Mouse (Mus musculus): ENCODE results near the gene Iqgap1. TPM values are rescaled to one million over a fixed set of nuclear protein-coding genes. Genes with fewer than 3 reads are reported as not detected.

The Iqgap1 gene
- polyA plus RNA-seq, 1 experiment from 2014 or later = 95.3 TPM

DNA sequence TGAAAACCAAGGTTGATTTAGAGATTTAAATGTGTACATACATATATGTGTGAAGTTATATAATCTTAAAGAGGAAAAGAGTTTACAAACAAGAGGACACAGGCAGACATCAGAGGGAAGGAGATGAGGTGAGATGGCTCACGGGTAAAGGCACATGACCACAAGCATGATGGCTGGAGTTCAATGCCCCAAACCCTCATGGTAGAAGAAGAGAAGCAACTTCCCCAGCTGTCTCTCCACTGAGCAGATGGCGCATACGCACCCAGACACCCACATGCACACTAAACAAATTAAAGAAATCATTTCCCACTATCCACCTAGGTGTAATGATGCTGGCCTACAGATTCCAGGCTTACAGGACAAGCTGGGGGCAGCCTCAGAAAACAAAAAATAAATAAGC lies 49.7 kb downstream of the Iqgap1 start:
- 93% methylated on average over 3 of the region's 3 CpGs for WGBS
- H3K4me1 ChIP-seq = peaks cover 35% of the 10 kb centered on the region
- ATAC-seq (replicated peaks; ENCODE audit: low FRiP score) = no peak

DNA sequence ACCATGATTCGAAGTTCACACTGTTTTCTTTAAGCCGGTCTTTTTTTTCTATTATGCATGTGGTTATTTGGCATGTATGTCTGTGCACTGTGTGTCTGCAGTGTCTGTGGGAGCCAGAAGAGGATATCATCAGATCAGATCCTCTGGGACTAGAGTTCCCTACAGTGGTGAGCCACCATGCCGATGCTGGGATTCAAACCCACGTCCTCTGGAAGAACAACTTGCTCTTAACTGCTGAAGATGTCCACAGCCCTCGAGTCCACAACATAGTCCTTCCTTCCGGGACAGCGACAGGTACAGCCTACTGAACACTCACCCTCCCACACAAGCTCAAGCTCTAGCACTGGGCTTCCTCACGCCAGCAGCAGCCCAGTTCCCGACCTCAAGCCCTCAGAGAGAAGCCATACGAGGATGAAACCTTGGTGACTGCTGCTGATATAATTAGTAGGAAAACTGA lies 50.3 kb downstream of the Iqgap1 start:
- 74% methylated on average over 10 of the region's 10 CpGs for WGBS
- H3K9me3 ChIP-seq (replicated peaks) = no peaks in the 10 kb centered on the region

More for the DNA sequence above, 49.7 kb downstream of the Iqgap1 start:
- Histone ChIP-seq H3K9ac (no peak overlapping the region), H3K4me2 (no peak overlapping the region), H3K27ac (no peak overlapping the region), H3K4me3 (replicated peaks) (no peak overlapping the region), H3K27me3 (no peaks in the 10 kb centered on the region), H3K9me3 (replicated peaks) (no peaks in the 10 kb centered on the region), H3K36me3 (no peaks in the 10 kb centered on the region)

DNA sequence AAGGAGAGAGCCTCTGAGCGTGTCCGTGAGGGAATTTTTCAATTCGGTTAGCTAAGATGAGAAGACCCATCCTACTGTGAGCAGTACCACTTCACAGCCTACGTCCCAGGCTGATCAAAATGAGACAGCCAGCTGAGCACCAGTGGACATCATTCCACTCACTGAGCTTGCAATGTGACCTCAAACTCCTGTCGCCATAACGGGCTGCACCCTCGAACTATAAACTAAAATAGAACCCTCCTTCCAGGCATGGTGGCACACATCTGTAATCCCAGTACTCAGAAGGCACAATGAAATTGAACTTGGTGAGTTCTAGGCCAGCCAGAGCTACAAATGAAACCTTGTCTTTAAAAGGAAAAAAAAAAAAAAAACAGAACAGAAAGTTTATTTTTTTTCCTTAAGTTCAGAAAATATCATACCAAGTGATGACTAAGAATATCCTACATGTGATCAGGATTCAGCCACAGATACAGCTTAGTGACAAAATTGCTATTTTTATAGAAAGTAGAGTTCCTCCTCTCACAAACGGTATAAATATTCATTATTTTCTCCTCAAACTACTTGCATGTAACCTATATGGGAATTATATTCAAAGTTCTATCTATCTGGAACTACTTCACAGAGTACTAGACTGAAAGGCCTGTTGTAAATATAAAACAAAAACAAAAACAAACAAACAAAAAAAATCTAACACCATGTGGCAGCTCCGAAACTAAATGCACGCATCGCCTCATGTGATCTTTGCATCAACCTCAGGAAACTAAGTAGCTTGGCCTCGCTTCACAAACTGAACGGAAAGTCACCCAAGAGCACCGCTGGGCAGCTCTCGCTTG lies 50.9 kb downstream of the Iqgap1 start:
- no peaks in the 10 kb centered on the region for H3K27me3 ChIP-seq
- no peaks in the 10 kb centered on the region for H3K9me3 ChIP-seq (replicated peaks)
- H3K9ac ChIP-seq = no peak overlapping the region
- no peak overlapping the region for H3K4me3 ChIP-seq (replicated peaks)
- peak overlapping the region; percentile 67 for H3K27ac ChIP-seq
- H3K36me3 ChIP-seq = no peaks in the 10 kb centered on the region
- ATAC-seq (replicated peaks; ENCODE audit: low FRiP score) = no peak
- WGBS = 89% methylated on average over 15 of the region's 15 CpGs
- H3K4me1 ChIP-seq = peaks cover 33% of the 10 kb centered on the region
- no peak overlapping the region for H3K4me2 ChIP-seq

More for the DNA sequence above, 50.3 kb downstream of the Iqgap1 start:
- Histone ChIP-seq H3K36me3 (no peaks in the 10 kb centered on the region), H3K4me3 (replicated peaks) (no peak overlapping the region), H3K27me3 (no peaks in the 10 kb centered on the region), H3K9ac (no peak overlapping the region), H3K4me2 (no peak overlapping the region), H3K4me1 (peaks cover 33% of the 10 kb centered on the region), H3K27ac (0 out of 2 replicates have a peak overlapping the region, but pooled peaks have one; percentile 18)
- ATAC-seq (replicated peaks; ENCODE audit: low FRiP score) = no peak

DNA sequence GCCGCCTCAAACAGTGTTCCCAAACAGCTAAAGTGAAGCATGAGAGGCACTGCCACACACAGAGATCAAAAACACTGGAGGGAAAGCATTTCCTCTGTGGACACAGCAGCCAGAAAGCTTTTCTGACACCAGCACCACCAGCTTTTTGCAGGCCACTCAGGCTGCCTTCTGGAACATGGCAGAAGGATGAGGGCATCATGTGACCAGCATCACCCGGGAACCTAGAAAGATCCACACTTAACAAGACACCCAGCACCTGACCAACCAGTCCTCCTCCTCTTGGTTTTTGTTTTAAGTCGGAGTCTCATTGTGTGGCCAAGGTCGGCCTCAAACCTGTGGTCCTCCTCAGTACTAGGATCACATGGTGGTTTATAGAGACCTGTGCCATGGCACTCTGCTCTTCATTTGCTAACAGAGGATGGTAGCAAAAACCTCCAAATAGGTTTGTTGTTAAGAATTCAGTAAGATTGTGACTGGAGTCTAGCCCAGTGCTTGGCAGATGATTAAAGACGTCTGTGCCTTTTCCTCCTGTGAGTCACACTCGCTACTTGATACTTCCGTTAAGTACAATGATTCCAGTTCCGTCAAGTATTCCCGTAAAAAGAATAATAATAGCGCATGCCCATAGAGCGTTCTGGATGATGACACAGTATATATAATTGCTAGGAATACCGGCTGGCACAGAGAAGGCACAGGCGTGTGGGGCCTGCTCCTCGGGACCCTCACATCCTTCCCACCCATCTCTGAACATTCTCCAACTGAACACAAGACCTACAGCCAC lies 51.8 kb downstream of the Iqgap1 start:
- Histone ChIP-seq H3K27ac (peak overlapping the region; percentile 67), H3K9ac (no peak overlapping the region), H3K4me2 (0 out of 2 replicates have a peak overlapping the region, but pooled peaks have one; percentile 1), H3K4me3 (replicated peaks) (no peak overlapping the region), H3K27me3 (no peaks in the 10 kb centered on the region), H3K9me3 (replicated peaks) (no peaks in the 10 kb centered on the region), H3K4me1 (peaks cover 30% of the 10 kb centered on the region), H3K36me3 (no peaks in the 10 kb centered on the region)
- peak; percentile 20; the same call in 1 of the 2 replicates for ATAC-seq (replicated peaks; ENCODE audit: low FRiP score)
- 61% methylated on average over 14 of the region's 14 CpGs for WGBS

DNA sequence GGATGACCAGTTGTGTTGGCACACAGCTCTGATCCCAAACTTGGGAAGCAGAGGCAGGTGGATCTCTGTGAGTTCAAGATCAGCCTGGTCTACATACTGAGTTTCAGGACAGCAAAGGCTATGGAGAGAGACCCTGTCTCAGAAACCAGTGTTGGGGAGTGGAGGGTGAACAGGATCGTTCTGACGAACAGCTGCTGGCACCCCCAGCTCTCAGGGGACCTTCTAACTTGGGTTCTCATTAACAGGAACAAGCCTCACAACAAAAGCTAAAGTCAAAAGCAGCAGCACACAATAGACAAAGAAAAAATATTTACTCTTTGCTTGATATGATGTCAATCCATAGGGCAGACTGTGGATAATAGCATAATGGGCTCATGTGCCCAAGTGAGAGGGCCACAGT lies 55.3 kb downstream of the Iqgap1 start:
- 91% methylated on average over 2 of the region's 2 CpGs for WGBS
- H3K4me3 ChIP-seq (replicated peaks) = no peak overlapping the region
- H3K36me3 ChIP-seq = peaks cover 18% of the 10 kb centered on the region
- H3K9ac ChIP-seq = no peak overlapping the region
- ATAC-seq (replicated peaks; ENCODE audit: low FRiP score) = no peak
- H3K4me1 ChIP-seq = peaks cover 41% of the 10 kb centered on the region
- H3K9me3 ChIP-seq (replicated peaks) = no peaks in the 10 kb centered on the region
- no peaks in the 10 kb centered on the region for H3K27me3 ChIP-seq
- no peak overlapping the region for H3K4me2 ChIP-seq
- H3K27ac ChIP-seq = no peak overlapping the region

DNA sequence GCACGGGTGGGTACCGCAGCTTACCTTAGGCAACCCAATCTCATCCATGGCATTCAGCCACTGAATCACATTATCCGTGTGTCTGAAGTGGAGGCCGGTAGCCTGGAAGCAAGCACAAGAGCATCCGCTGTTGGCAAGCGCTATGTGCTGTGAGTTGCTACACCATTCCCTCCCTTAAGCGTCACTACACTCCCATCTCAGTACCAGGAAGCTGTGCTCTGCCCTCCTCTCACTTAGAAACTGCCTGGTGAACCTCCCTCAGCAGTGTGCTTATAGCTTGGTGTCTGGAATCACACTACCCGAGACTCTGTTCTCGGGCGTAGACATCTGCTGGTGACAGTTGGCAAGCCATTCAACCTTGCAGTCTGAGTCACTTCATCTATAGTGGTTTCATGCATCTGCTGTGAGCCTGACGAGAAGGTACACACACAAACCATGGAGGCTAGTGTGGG lies 58.9 kb downstream of the Iqgap1 start:
- ATAC-seq (replicated peaks; ENCODE audit: low FRiP score) = no peak
- Histone ChIP-seq H3K36me3 (peaks cover 39% of the 10 kb centered on the region), H3K27me3 (no peaks in the 10 kb centered on the region), H3K4me3 (replicated peaks) (no peak overlapping the region), H3K4me2 (no peak overlapping the region), H3K9me3 (replicated peaks) (no peaks in the 10 kb centered on the region), H3K27ac (no peak overlapping the region), H3K4me1 (peaks cover 38% of the 10 kb centered on the region), H3K9ac (no peak overlapping the region)
- WGBS = 89% methylated on average over 11 of the region's 11 CpGs

DNA sequence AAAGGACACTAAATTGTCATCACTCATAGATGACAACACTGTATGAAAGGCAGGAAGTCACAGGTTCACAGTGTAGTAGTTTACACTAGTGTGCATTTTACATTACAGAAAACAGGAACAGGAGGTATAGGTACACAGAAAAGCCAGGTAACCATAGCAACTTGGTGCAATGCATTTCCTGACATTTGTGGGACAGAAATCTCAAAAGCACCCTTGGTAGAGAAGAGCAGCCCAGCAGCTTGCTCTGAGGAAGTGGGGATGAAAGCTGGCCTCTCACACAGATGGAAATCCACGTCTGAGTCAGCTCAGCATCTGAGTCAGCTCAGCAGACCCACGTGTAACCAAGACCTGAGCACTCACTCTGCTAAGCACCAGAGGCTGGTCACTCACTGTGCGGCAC lies 59.7 kb downstream of the Iqgap1 start:
- Histone ChIP-seq H3K27ac (0 out of 2 replicates have a peak overlapping the region, but pooled peaks have one; percentile 18), H3K9me3 (replicated peaks) (no peaks in the 10 kb centered on the region), H3K4me2 (no peak overlapping the region), H3K27me3 (no peaks in the 10 kb centered on the region), H3K36me3 (peaks cover 44% of the 10 kb centered on the region), H3K4me1 (peaks cover 41% of the 10 kb centered on the region), H3K9ac (no peak overlapping the region), H3K4me3 (replicated peaks) (no peak overlapping the region)
- ATAC-seq (replicated peaks; ENCODE audit: low FRiP score) = no peak
- 80% methylated on average over 3 of the region's 3 CpGs for WGBS

DNA sequence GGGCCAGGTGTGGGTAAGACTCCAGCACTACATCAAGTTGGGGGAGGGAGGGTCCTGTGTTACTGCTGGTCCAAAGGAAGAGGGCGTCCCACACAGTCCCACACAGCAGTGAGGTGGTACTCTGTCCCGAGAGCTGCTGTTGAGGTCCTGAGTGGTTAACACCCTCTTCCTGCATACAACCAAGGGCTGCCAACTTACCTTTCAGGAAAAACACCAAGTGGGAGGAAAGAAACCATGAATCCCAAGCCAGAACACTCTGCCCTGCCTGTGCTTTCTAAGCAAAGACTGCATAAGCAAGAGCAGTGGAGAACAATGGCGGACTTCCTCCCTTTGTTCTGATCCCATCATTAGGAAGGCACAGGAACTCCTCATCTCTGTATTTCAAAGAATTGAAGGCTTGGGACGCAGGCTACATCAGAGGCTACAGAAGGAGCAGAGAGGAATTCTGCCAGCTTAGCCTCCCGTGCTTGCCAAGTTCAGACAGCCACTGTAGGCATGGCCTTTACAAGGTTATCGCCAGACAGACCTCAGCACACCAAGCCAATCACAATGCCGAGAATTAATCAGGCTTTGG lies 61.8 kb downstream of the Iqgap1 start:
- WGBS = 64% methylated on average over 7 of the region's 7 CpGs
- no peak overlapping the region for H3K9ac ChIP-seq
- H3K9me3 ChIP-seq (replicated peaks) = no peaks in the 10 kb centered on the region
- peaks cover 38% of the 10 kb centered on the region for H3K4me1 ChIP-seq
- ATAC-seq (replicated peaks; ENCODE audit: low FRiP score) = no peak
- no peak overlapping the region for H3K4me2 ChIP-seq
- peaks cover 57% of the 10 kb centered on the region for H3K36me3 ChIP-seq
- H3K27ac ChIP-seq = peak overlapping the region; percentile 78
- H3K4me3 ChIP-seq (replicated peaks) = no peak overlapping the region
- H3K27me3 ChIP-seq = no peaks in the 10 kb centered on the region

DNA sequence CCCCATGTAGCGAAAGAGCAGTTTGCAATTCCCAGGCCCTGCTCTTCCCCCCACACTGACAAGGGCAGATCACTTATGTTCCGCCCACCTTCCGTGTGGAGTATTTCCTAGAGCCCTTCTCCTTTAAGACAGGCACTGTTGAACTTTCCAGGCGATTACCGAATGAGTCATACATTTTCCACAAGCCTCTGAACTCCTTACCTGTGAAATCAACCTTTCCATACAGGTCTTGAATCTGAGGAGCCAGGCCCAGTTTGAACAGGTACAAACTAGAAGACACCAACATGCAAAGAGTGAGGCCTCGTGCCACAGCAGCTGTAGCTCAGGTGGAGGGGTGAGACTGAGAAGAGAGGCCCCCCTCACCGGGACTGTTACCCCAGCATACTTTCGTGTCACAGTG lies 63.5 kb downstream of the Iqgap1 start:
- Histone ChIP-seq H3K9me3 (replicated peaks) (no peaks in the 10 kb centered on the region), H3K4me1 (peaks cover 25% of the 10 kb centered on the region), H3K9ac (no peak overlapping the region), H3K36me3 (peaks cover 74% of the 10 kb centered on the region), H3K4me2 (no peak overlapping the region), H3K27me3 (no peaks in the 10 kb centered on the region), H3K27ac (peak overlapping the region; percentile 69), H3K4me3 (replicated peaks) (no peak overlapping the region)
- 76% methylated on average over 8 of the region's 8 CpGs for WGBS
- ATAC-seq (replicated peaks; ENCODE audit: low FRiP score) = 0 out of 2 replicates have a peak, but pooled peaks have one; percentile 50

DNA sequence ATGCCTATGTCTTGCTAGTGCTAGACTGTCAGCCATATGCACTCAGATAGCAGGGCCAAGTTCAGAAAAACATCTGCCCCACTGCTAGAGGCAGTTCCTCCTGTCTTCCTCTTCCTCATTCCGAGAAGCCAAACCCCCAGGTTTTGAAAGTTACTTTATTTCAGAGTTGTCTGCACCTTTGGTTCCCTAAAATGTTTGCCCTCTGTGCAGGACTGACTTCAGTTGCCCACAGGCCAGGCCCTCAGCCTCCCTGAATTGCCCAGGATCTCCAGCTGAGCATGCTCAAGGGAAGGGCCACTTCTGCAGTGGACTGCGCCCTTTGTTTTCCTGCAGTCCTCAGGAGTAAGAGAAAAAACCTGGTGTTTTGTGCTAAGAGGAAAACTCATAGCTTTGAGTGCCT lies 71.7 kb downstream of the Iqgap1 start:
- Histone ChIP-seq H3K4me1 (peaks cover 2% of the 10 kb centered on the region; the same call in 1 of the 2 replicates), H3K4me2 (no peak overlapping the region), H3K9me3 (replicated peaks) (no peaks in the 10 kb centered on the region), H3K27me3 (no peaks in the 10 kb centered on the region), H3K4me3 (replicated peaks) (no peak overlapping the region), H3K36me3 (peaks cover 90% of the 10 kb centered on the region), H3K27ac (no peak overlapping the region), H3K9ac (no peak overlapping the region)
- WGBS = 89% methylated on average over 2 of the region's 2 CpGs
- no peak for ATAC-seq (replicated peaks; ENCODE audit: low FRiP score)

DNA sequence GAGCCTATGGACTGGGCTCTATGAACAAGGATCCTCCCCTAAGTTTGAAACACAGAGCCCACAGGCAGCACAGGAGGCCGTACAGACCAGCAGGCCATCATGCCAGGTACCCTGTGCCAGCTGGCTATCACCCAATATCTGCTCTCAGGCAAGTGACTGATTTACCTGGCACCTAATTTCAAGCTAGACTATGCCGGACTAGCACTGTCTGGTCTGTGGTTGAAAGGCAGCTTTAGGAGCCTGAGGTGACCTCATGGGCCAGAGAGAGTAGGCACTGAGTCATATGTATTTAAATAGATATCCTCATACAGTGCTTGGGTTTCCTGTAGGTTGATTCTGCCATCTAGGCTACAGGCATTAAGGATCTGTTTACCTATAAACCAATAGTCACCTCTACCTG lies 72.2 kb downstream of the Iqgap1 start:
- no peak overlapping the region for H3K9ac ChIP-seq
- ATAC-seq (replicated peaks; ENCODE audit: low FRiP score) = no peak
- H3K27ac ChIP-seq = no peak overlapping the region
- 82% methylated on average over 2 of the region's 2 CpGs for WGBS
- H3K36me3 ChIP-seq = peaks cover 90% of the 10 kb centered on the region
- H3K4me2 ChIP-seq = no peak overlapping the region
- H3K4me3 ChIP-seq (replicated peaks) = no peak overlapping the region
- H3K9me3 ChIP-seq (replicated peaks) = no peaks in the 10 kb centered on the region
- no peaks in the 10 kb centered on the region for H3K27me3 ChIP-seq
- H3K4me1 ChIP-seq = peaks cover 2% of the 10 kb centered on the region; the same call in 1 of the 2 replicates

DNA sequence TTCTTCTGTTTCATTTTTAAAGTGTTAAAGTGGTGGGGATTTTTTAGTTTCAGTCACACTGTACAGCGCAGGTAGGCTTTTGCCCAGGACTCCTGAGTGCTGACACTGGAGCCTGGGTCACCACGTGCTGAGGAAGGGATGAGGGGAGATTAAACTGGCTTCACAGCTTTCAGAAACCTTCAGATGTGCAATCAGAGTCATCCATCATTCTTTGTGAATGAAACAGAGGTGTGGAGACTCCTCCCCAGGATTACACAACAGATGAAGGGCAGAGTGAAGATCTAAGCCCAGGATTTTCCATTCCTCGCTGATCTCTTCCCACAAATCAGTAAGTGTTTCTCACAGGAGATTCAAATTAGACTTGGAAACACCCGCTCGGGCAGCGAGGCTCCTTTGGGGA lies 76.2 kb downstream of the Iqgap1 start:
- WGBS = 58% methylated on average over 6 of the region's 6 CpGs
- H3K9me3 ChIP-seq (replicated peaks) = no peaks in the 10 kb centered on the region
- no peak for ATAC-seq (replicated peaks; ENCODE audit: low FRiP score)
- H3K4me2 ChIP-seq = no peak overlapping the region
- H3K36me3 ChIP-seq = peaks cover 96% of the 10 kb centered on the region
- H3K27ac ChIP-seq = no peak overlapping the region
- no peak overlapping the region for H3K4me3 ChIP-seq (replicated peaks)
- H3K4me1 ChIP-seq = peaks cover 19% of the 10 kb centered on the region
- H3K27me3 ChIP-seq = no peaks in the 10 kb centered on the region
- no peak overlapping the region for H3K9ac ChIP-seq
